Mouse (Mus musculus) liver, postnatal 0 days (tissue): Measurements from ENCODE around the gene Spx. TPM values are rescaled to one million over a fixed set of nuclear protein-coding genes. Genes with fewer than 3 reads are reported as not detected.

Experiments used
- ATAC-seq: fragments of 200-750 bp; cut with Nextera tagmentation; 2 replicates; pipeline ENCODE4 v1.8.0; 2017; ENCODE audit warnings: mild to moderate bottlenecking, moderate library complexity
- DNase-seq: peaks from one replicate; pipeline ENCODE4 v3.0.0-alpha.2; 2016
- H3K27ac ChIP-seq: fragments of 300-500 bp; sonication (generic); 2 replicates; pipeline ENCODE4 v1.5.1; 2014; ENCODE audit warnings: antibody characterized with exemption, moderate library complexity, mild to moderate bottlenecking, low read depth
- H3K27me3 ChIP-seq: fragments of 300-500 bp; sonication (generic); 2 replicates; pipeline ENCODE4 v1.6.1; 2014; ENCODE audit warnings: low read length, control low read depth, mixed read lengths; ENCODE audit not compliant: insufficient read depth
- H3K36me3 ChIP-seq: fragments of 300-500 bp; sonication (generic); replicated peaks from 2 replicates; pipeline ENCODE4 v1.6.1; 2014; ENCODE audit warnings: mild to moderate bottlenecking, control low read depth, low read length, moderate library complexity, mixed read lengths; ENCODE audit not compliant: insufficient read depth
- H3K4me1 ChIP-seq: fragments of 300-500 bp; sonication (generic); 2 replicates; pipeline ENCODE4 v1.6.1; 2014; ENCODE audit warnings: antibody characterized with exemption, mild to moderate bottlenecking, control low read depth; ENCODE audit not compliant: insufficient read depth
- H3K4me2 ChIP-seq: fragments of 300-500 bp; sonication (generic); 2 replicates; pipeline ENCODE4 v1.6.1; 2014; ENCODE audit warnings: low read depth, mild to moderate bottlenecking, low read length, moderate library complexity, mixed read lengths
- H3K4me3 ChIP-seq: fragments of 300-500 bp; sonication (generic); 2 replicates; pipeline ENCODE4 v1.5.1; 2014; ENCODE audit warnings: low read depth, low read length
- H3K9ac ChIP-seq: fragments of 300-500 bp; sonication (generic); replicated peaks from 2 replicates; pipeline ENCODE4 v1.6.1; 2014; ENCODE audit warnings: mild to moderate bottlenecking, moderate library complexity
- H3K9me3 ChIP-seq: fragments of 300-500 bp; sonication (generic); 2 replicates; pipeline ENCODE4 v1.6.1; 2016; ENCODE audit warnings: mild to moderate bottlenecking, control low read depth, low read length, mixed read lengths
- CTCF ChIP-seq: sonication (generic); IDR thresholded peaks from 2 replicates; pipeline ENCODE4 v1.5.1; 2016; ENCODE audit warnings: antibody characterized with exemption, low read depth
- EP300 ChIP-seq: IDR thresholded peaks from 2 replicates; pipeline ENCODE4 v1.6.1; 2016; ENCODE audit warnings: antibody characterized with exemption, low read depth, mild to moderate bottlenecking
- WGBS: fragments of 180-500 bp; shearing (Covaris S2); extraction: QIAGEN DNeasy Blood & Tissue Kit; methylation state at CpG from one replicate; pipeline ENCODE4 v1.1.7; 2014; ENCODE audit not compliant: insufficient replicate concordance; 5-methylcytosine and 5-hydroxymethylcytosine counted together
- polyA plus RNA-seq: library from polyadenylated mRNA; unstranded; fragments of >200 nt; fragmentation: Nextera tagmentation; extraction: Ambion mirVana; gene quantifications from 2 replicates; pipeline ENCODE4 v1.2.1, GENCODE M21; 2015

The Spx gene
- 0.09 TPM in 1 of 2 replicates, not detected in the other for polyA plus RNA-seq

DNA sequence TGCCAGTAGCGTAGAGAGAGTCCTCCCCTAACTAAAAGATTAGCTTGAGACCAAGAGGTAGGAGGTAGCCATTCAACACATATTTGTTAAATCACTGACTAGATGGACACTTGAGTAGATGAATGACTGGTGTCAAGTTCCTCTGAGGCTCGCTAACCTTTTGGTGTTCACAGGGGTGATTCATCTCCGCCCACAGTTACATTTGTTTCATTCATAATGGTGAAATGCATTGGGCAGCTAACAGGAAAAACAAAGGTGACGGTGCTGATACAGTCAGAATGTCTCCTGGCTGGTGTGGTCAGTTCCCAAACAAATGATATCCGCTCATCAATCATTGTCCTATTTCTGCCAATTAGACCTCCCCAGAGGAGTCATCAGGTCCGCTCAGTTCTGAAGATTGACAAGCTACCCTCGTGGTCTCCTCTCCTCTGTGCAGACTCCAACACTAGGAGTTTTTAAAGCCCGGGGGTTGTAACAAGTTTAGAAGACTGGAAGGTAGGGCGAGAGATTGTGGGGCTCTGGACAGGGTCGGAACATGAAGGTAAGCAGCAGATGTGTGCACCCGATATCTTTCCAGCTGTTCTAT is at the start of gene Spx:
TSS of gene Spx (plus strand) at position 536 of the 586 bp plus-strand sequence.
- DNase-seq (no peak), ATAC-seq (no peak)
- H3K4me2 ChIP-seq: no peak within 1 kb of the TSS
- H3K9me3 ChIP-seq: no peaks in the 10 kb centered on the region
- H3K4me1 ChIP-seq: no peaks in the 10 kb centered on the region; the same call in 1 of the 2 replicates
- no peak within 1 kb of the TSS for H3K4me3 ChIP-seq
- TF ChIP-seq CTCF: no peak
- TF ChIP-seq EP300: no peak
- H3K36me3 ChIP-seq: no peaks in the 10 kb centered on the region
- H3K9ac ChIP-seq: no peak within 1 kb of the TSS
- H3K27ac ChIP-seq: no peak within 1 kb of the TSS
- peaks cover 25% of the 10 kb centered on the region for H3K27me3 ChIP-seq
- WGBS: 67% methylated on average over 11 of the region's 11 CpGs

DNA sequence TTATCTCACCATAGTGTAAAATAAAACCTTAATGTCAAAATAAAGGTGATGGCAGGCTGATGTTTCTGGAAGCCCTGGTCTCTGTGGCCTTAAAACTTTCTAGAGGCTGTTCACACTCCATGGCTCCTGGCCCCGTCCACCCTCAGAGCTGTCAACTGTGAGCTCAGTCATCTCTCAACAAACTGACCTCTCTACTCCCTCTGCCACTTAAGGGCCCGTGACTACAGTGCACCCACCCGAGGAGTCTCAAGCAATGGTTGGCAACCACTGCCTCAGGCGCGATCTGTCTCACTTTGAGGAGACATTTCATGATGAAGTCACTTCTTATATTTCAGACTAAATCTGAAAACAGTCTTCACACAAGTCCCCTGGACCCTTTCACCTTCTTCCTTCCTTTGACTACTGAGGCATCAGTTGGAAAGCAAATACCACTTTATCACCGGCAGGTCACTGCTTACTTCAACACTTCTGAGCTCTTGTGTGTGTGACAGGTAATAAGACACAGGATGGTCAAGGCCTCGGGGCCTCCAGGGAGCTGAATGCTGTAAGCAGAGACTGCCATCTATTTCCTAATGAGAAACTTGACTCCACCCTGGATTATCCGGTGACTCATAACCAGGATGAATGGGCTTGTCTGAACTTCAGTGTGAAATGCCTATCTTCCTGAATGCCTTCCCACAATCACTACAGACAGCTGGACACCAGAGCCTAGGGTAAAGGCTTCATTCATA is 47.3 kb upstream of the Spx start:
- TF ChIP-seq EP300: no peak
- TF ChIP-seq CTCF: no peak
- no peak for DNase-seq
- Histone ChIP-seq H3K36me3 (peaks cover 64% of the 10 kb centered on the region), H3K27me3 (no peaks in the 10 kb centered on the region), H3K4me1 (no peaks in the 10 kb centered on the region), H3K4me2 (no peak overlapping the region), H3K27ac (no peak overlapping the region), H3K4me3 (no peak overlapping the region), H3K9me3 (no peaks in the 10 kb centered on the region), H3K9ac (no peak overlapping the region)
- ATAC-seq: no peak
- 81% methylated on average over 8 of the region's 8 CpGs for WGBS

DNA sequence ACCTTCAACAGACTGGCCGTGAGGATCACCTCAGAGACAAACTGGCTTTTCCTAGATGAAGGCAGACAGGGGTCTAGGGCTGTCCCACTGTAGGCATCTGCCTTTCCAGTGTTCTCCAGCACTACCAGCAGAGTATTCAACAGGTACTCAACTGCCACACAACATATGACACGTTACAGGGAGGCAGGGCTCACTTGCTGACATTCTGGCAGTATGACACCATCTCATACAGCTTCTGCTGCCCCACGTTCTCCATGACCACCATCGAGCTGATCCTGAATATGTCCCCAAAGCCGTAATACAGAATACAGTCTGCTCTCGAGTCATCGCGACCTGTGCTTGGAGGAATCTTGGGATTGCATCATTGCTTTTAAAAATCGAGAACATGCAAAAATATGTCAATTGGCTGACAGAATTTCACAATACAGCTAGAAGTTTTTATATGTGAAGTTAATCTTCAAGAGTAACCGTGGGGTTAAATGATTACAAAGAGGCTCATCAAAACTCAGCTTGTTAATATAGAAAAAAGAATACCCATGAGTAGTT is 46.7 kb upstream of the Spx start:
- Histone ChIP-seq H3K4me1 (no peaks in the 10 kb centered on the region), H3K4me3 (no peak overlapping the region), H3K9ac (no peak overlapping the region), H3K27ac (no peak overlapping the region), H3K4me2 (no peak overlapping the region), H3K27me3 (no peaks in the 10 kb centered on the region), H3K9me3 (no peaks in the 10 kb centered on the region), H3K36me3 (peaks cover 59% of the 10 kb centered on the region)
- ATAC-seq: no peak
- no peak for TF ChIP-seq EP300
- no peak for TF ChIP-seq CTCF
- DNase-seq: no peak
- 88% methylated on average over 10 of the region's 10 CpGs for whole genome bisulfite sequencing

DNA sequence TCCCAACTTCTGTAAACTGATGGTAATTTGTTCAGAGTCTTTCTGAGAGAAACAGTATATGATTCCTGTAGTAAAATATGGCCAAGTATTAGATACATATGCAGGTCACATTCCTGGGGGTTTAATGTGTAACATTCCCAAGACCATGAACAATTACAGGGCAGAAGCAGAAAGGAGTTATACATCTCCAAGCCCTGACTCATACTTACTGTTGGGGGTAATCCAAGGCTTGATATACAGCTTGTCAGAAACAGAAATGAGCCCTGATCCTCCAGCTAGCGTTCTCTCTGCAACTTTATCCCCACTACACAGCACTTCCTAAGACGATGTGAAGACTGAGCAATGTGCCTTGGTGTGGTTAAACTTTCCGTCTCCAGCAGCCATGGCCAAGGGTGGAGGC is 45.7 kb upstream of the Spx start:
- Histone ChIP-seq H3K4me3 (no peak overlapping the region), H3K9me3 (no peaks in the 10 kb centered on the region), H3K36me3 (peaks cover 60% of the 10 kb centered on the region), H3K27ac (no peak overlapping the region), H3K27me3 (no peaks in the 10 kb centered on the region), H3K4me2 (no peak overlapping the region), H3K9ac (no peak overlapping the region), H3K4me1 (no peaks in the 10 kb centered on the region)
- 84% methylated on average over 3 of the region's 3 CpGs for WGBS
- no peak for TF ChIP-seq CTCF
- TF ChIP-seq EP300: no peak
- no peak for DNase-seq
- no peak for ATAC-seq

GRCm38 (mm10) chr6:142369568-142369967 is 43.7 kb upstream of the Spx start:
- no peak overlapping the region for H3K27ac ChIP-seq
- no peak for DNase-seq

GRCm38 (mm10) chr6:142377081-142377480 is 36.2 kb upstream of the Spx start:
- Histone ChIP-seq H3K4me3 (no peak overlapping the region), H3K4me1 (no peaks in the 10 kb centered on the region), H3K4me2 (no peak overlapping the region), H3K36me3 (peaks cover 32% of the 10 kb centered on the region), H3K9ac (no peak overlapping the region), H3K9me3 (no peaks in the 10 kb centered on the region), H3K27ac (no peak overlapping the region), H3K27me3 (no peaks in the 10 kb centered on the region)
- 60% methylated on average over 1 of the region's 1 CpGs for WGBS
- no peak for TF ChIP-seq CTCF
- no peak for TF ChIP-seq EP300
- no peak for ATAC-seq
- no peak for DNase-seq

More at GRCm38 (mm10) chr6:142369568-142369967, 43.7 kb upstream of the Spx start:
- Histone ChIP-seq H3K4me1 (no peaks in the 10 kb centered on the region), H3K27me3 (no peaks in the 10 kb centered on the region), H3K9ac (no peak overlapping the region), H3K9me3 (no peaks in the 10 kb centered on the region), H3K36me3 (peaks cover 53% of the 10 kb centered on the region), H3K4me2 (no peak overlapping the region), H3K4me3 (no peak overlapping the region)
- 86% methylated on average over 3 of the region's 3 CpGs for WGBS
- no peak for ATAC-seq
- TF ChIP-seq CTCF (no peak), EP300 (no peak)
